Mouse (Mus musculus): ENCODE data around the gene Rpusd1. TPM values are rescaled to one million over a fixed set of nuclear protein-coding genes. Genes with fewer than 3 reads are reported as not detected.
"Not testable (repeated sequence)": the region's sequence is repeated elsewhere in the genome, so short reads cannot be mapped to it uniquely, and the experiment has no call there.

Gene Rpusd1
- polyA plus RNA-seq, 1 experiment from 2014 or later = 22.0 TPM

- Histone ChIP-seq H3K4me1 (peaks cover 30% of the 10 kb centered on the region), H3K9me3 (no peaks in the 10 kb centered on the region), H3K4me3 (peak within 1 kb of the TSS; percentile 52), H3K36me3 (replicated peaks) (peaks cover 38% of the 10 kb centered on the region), H3K27me3 (ENCODE audit: poor library complexity, severe bottlenecking) (peaks cover 43% of the 10 kb centered on the region), H3K27ac (peak within 1 kb of the TSS; percentile 1)
- 2% methylated on average over 45 of the region's 45 CpGs for WGBS
- peak; percentile 35 for DNase-seq (ENCODE audit: extremely low spot score, low spot score)
These were observed 10.5 kb upstream of the Rpusd1 start, which contains the start of gene Gng13 for GRCm38 (mm10) chr17:25716711-25717637. Gene Gng13, plus strand, starts transcription at chr17:25717171.

- no peak for DNase-seq (ENCODE audit: extremely low spot score, low spot score)
- H3K4me1 ChIP-seq = peaks cover 30% of the 10 kb centered on the region
- peaks cover 43% of the 10 kb centered on the region for H3K27me3 ChIP-seq (ENCODE audit: poor library complexity, severe bottlenecking)
- H3K9me3 ChIP-seq = no peaks in the 10 kb centered on the region
- WGBS = 10% methylated on average over 6 of the region's 6 CpGs
- H3K36me3 ChIP-seq (replicated peaks) = peaks cover 45% of the 10 kb centered on the region
- H3K4me3 ChIP-seq = peak overlapping the region; percentile 52
- H3K27ac ChIP-seq = peak overlapping the region; percentile 1
These were observed 9.8 kb upstream of the Rpusd1 start for GRCm38 (mm10) chr17:25717691-25718090.

GRCm38 (mm10) chr17:25721476-25721875, 6.0 kb upstream of the Rpusd1 start:
- Histone ChIP-seq H3K4me3 (no peak overlapping the region), H3K4me1 (peaks cover 40% of the 10 kb centered on the region), H3K9me3 (no peaks in the 10 kb centered on the region), H3K27ac (no peak overlapping the region), H3K36me3 (replicated peaks) (peaks cover 78% of the 10 kb centered on the region), H3K27me3 (ENCODE audit: poor library complexity, severe bottlenecking) (peaks cover 30% of the 10 kb centered on the region)
- DNase-seq (ENCODE audit: extremely low spot score, low spot score) = no peak
- 94% methylated on average over 5 of the region's 5 CpGs for WGBS

- no peak for DNase-seq (ENCODE audit: extremely low spot score, low spot score)
- no peak overlapping the region for H3K4me3 ChIP-seq
- no peak overlapping the region for H3K27ac ChIP-seq
- H3K9me3 ChIP-seq = no peaks in the 10 kb centered on the region
- H3K4me1 ChIP-seq = peaks cover 38% of the 10 kb centered on the region
- peaks cover 10% of the 10 kb centered on the region for H3K27me3 ChIP-seq (ENCODE audit: poor library complexity, severe bottlenecking)
- WGBS = 95% methylated on average over 19 of the region's 19 CpGs
- H3K36me3 ChIP-seq (replicated peaks) = peaks cover 75% of the 10 kb centered on the region
These were observed 4.0 kb upstream of the Rpusd1 start for GRCm38 (mm10) chr17:25723470-25723869.

- Histone ChIP-seq H3K9me3 (no peaks in the 10 kb centered on the region), H3K27me3 (ENCODE audit: poor library complexity, severe bottlenecking) (peaks cover 5% of the 10 kb centered on the region), H3K4me1 (peaks cover 41% of the 10 kb centered on the region), H3K4me3 (no peak overlapping the region), H3K27ac (no peak overlapping the region), H3K36me3 (replicated peaks) (peaks cover 74% of the 10 kb centered on the region)
- WGBS = 80% methylated on average over 7 of the region's 7 CpGs
- no peak for DNase-seq (ENCODE audit: extremely low spot score, low spot score)
These were observed 3.6 kb upstream of the Rpusd1 start for GRCm38 (mm10) chr17:25723919-25724318.

GRCm38 (mm10) chr17:25725264-25725663, 2.2 kb upstream of the Rpusd1 start:
- Histone ChIP-seq H3K9me3 (no peaks in the 10 kb centered on the region), H3K27ac (no peak overlapping the region), H3K4me3 (no peak overlapping the region; the same call in 1 of the 2 replicates), H3K36me3 (replicated peaks) (peaks cover 71% of the 10 kb centered on the region), H3K4me1 (peaks cover 41% of the 10 kb centered on the region), H3K27me3 (ENCODE audit: poor library complexity, severe bottlenecking) (no peaks in the 10 kb centered on the region)
- no peak for DNase-seq (ENCODE audit: extremely low spot score, low spot score)
- 85% methylated on average over 6 of the region's 6 CpGs for WGBS

- Histone ChIP-seq H3K27ac (peak overlapping the region; percentile 88), H3K36me3 (replicated peaks) (peaks cover 54% of the 10 kb centered on the region), H3K4me3 (peak overlapping the region; percentile 71), H3K9me3 (no peaks in the 10 kb centered on the region), H3K4me1 (peaks cover 46% of the 10 kb centered on the region), H3K27me3 (ENCODE audit: poor library complexity, severe bottlenecking) (no peaks in the 10 kb centered on the region)
- WGBS = 24% methylated on average over 4 of the region's 4 CpGs
- peak; percentile 35 for DNase-seq (ENCODE audit: extremely low spot score, low spot score)
These were observed 470 bp downstream of the Rpusd1 start for GRCm38 (mm10) chr17:25728009-25728270.

GRCm38 (mm10) chr17:25732082-25732481, 4.6 kb downstream of the Rpusd1 start:
- 24% methylated on average over 2 of the region's 2 CpGs for WGBS
- H3K36me3 ChIP-seq (replicated peaks) = peaks cover 24% of the 10 kb centered on the region

GRCm38 (mm10) chr17:25735246-25735645, 7.8 kb downstream of the Rpusd1 start:
- Histone ChIP-seq H3K36me3 (replicated peaks) (peaks cover 10% of the 10 kb centered on the region), H3K4me1 (peaks cover 4% of the 10 kb centered on the region), H3K27ac (no peak overlapping the region), H3K9me3 (no peaks in the 10 kb centered on the region), H3K4me3 (no peak overlapping the region), H3K27me3 (ENCODE audit: poor library complexity, severe bottlenecking) (no peaks in the 10 kb centered on the region)
- WGBS = 87% methylated on average over 5 of the region's 5 CpGs
- no peak for DNase-seq (ENCODE audit: extremely low spot score, low spot score)

More at GRCm38 (mm10) chr17:25732082-25732481, 4.6 kb downstream of the Rpusd1 start:
- H3K4me3 ChIP-seq = peak overlapping the region; percentile 1; the same call in 1 of the 2 replicates
- peaks cover 19% of the 10 kb centered on the region for H3K4me1 ChIP-seq
- no peaks in the 10 kb centered on the region for H3K27me3 ChIP-seq (ENCODE audit: poor library complexity, severe bottlenecking)
- H3K9me3 ChIP-seq = no peaks in the 10 kb centered on the region
- DNase-seq (ENCODE audit: extremely low spot score, low spot score) = peak; percentile 92
- H3K27ac ChIP-seq = peak overlapping the region; percentile 56

- H3K36me3 ChIP-seq (replicated peaks) = peaks cover 5% of the 10 kb centered on the region
- WGBS = 83% methylated on average over 3 of the region's 3 CpGs
- H3K27me3 ChIP-seq (ENCODE audit: poor library complexity, severe bottlenecking) = no peaks in the 10 kb centered on the region
- H3K4me1 ChIP-seq = peaks cover 4% of the 10 kb centered on the region
- DNase-seq (ENCODE audit: extremely low spot score, low spot score) = no peak
- no peak within 1 kb of the TSS for H3K27ac ChIP-seq
- no peak within 1 kb of the TSS for H3K4me3 ChIP-seq
- H3K9me3 ChIP-seq = no peaks in the 10 kb centered on the region
These were observed 8.3 kb downstream of the Rpusd1 start, which contains the start of gene Mslnl for GRCm38 (mm10) chr17:25735745-25736144. Gene Mslnl, plus strand, starts transcription at chr17:25736042.

GRCm38 (mm10) chr17:25738861-25739260, 11.4 kb downstream of the Rpusd1 start:
- 82% methylated on average over 7 of the region's 7 CpGs for WGBS
- Histone ChIP-seq H3K27me3 (ENCODE audit: poor library complexity, severe bottlenecking) (peaks cover 5% of the 10 kb centered on the region; the same call in 1 of the 2 replicates), H3K27ac (no peak overlapping the region)

GRCm38 (mm10) chr17:25741471-25741870, 14.0 kb downstream of the Rpusd1 start:
- WGBS = 77% methylated on average over 12 of the region's 12 CpGs
- not testable (repeated sequence) for H3K36me3 ChIP-seq (replicated peaks); H3K4me3 ChIP-seq; H3K4me1 ChIP-seq; H3K27ac ChIP-seq; DNase-seq (ENCODE audit: extremely low spot score, low spot score); H3K9me3 ChIP-seq; H3K27me3 ChIP-seq (ENCODE audit: poor library complexity, severe bottlenecking)

More at GRCm38 (mm10) chr17:25738861-25739260, 11.4 kb downstream of the Rpusd1 start:
- Histone ChIP-seq H3K36me3 (replicated peaks) (no peaks in the 10 kb centered on the region), H3K4me3 (no peak overlapping the region), H3K9me3 (no peaks in the 10 kb centered on the region), H3K4me1 (no peaks in the 10 kb centered on the region)
- DNase-seq (ENCODE audit: extremely low spot score, low spot score) = no peak

GRCm38 (mm10) chr17:25743831-25744230, 16.4 kb downstream of the Rpusd1 start:
- H3K4me3 ChIP-seq = no peak overlapping the region
- 95% methylated on average over 9 of the region's 9 CpGs for WGBS
- peaks cover 5% of the 10 kb centered on the region; the same call in 1 of the 2 replicates for H3K4me1 ChIP-seq

More at GRCm38 (mm10) chr17:25743831-25744230, 16.4 kb downstream of the Rpusd1 start:
- Histone ChIP-seq H3K27ac (no peak overlapping the region), H3K27me3 (ENCODE audit: poor library complexity, severe bottlenecking) (peaks cover 5% of the 10 kb centered on the region; the same call in 1 of the 2 replicates), H3K9me3 (no peaks in the 10 kb centered on the region), H3K36me3 (replicated peaks) (no peaks in the 10 kb centered on the region)
- no peak for DNase-seq (ENCODE audit: extremely low spot score, low spot score)
